Mouse (Mus musculus) C2C12 (cell line): ENCODE measurements around the gene Wdr73.

Experiments
- MAX ChIP-seq: IDR thresholded peaks from one replicate; pipeline ENCODE4 v1.6.1; 2011; ENCODE audit warnings: mild to moderate bottlenecking, control low read depth
- USF1 ChIP-seq: IDR thresholded peaks from one replicate; pipeline ENCODE4 v1.6.1; 2011; ENCODE audit warnings: low read depth, mild to moderate bottlenecking, control low read depth, moderate library complexity

DNA sequence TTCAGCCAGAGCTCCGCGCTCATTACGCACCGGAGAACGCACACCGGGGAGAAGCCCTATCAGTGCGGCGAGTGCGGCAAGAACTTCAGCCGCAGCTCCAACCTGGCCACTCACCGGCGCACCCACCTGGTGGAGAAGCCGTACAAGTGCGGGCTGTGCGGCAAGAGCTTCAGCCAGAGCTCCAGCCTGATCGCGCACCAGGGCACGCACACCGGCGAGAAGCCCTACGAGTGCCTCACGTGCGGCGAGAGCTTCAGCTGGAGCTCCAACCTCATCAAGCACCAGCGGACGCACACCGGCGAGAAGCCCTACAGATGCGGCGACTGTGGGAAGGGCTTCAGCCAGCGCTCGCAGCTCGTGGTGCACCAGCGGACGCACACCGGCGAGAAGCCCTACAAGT lies 25.3 kb downstream of the Wdr73 start:
- no peak for TF ChIP-seq MAX
- no peak for TF ChIP-seq USF1
